Mouse (Mus musculus) splenic B cell, adult 2 months (primary cell): ENCODE measurements around the gene Gm28308.

Experiments
- DNase-seq: peaks from one replicate; pipeline ENCODE4 v3.0.0-alpha.2; 2011; ENCODE audit warnings: low read depth, low spot score
- H3K27me3 ChIP-seq: 2 replicates; pipeline ENCODE4 v1.6.1; 2012; ENCODE audit warnings: mild to moderate bottlenecking, low read length, moderate library complexity, mixed read lengths; ENCODE audit not compliant: control insufficient read depth, poor library complexity, insufficient read depth, severe bottlenecking
- H3K36me3 ChIP-seq: 2 replicates; pipeline ENCODE4 v1.6.1; 2012; ENCODE audit warnings: mild to moderate bottlenecking, low read length, moderate library complexity, mixed read lengths; ENCODE audit not compliant: control insufficient read depth, poor library complexity, insufficient read depth, severe bottlenecking

Gm28308 gene

GRCm38 (mm10) chr6:52171331-52171730 lies 41.8 kb downstream of the Gm28308 start:
- no peak for DNase-seq
- Histone ChIP-seq H3K27me3 (no peaks in the 10 kb centered on the region), H3K36me3 (no peaks in the 10 kb centered on the region)

GRCm38 (mm10) chr6:52170898-52171223 lies 42.3 kb downstream of the Gm28308 start:
- no peaks in the 10 kb centered on the region for H3K27me3 ChIP-seq
- H3K36me3 ChIP-seq = no peaks in the 10 kb centered on the region
- no peak for DNase-seq

- no peaks in the 10 kb centered on the region for H3K27me3 ChIP-seq
- no peak for DNase-seq
- no peaks in the 10 kb centered on the region for H3K36me3 ChIP-seq
Observed at GRCm38 (mm10) chr6:52170166-52170897, 42.8 kb downstream of the Gm28308 start.

- no peak for DNase-seq
- Histone ChIP-seq H3K36me3 (no peaks in the 10 kb centered on the region), H3K27me3 (no peaks in the 10 kb centered on the region)
Observed at GRCm38 (mm10) chr6:52169499-52170165, 43.5 kb downstream of the Gm28308 start.

- Histone ChIP-seq H3K27me3 (no peaks in the 10 kb centered on the region), H3K36me3 (no peaks in the 10 kb centered on the region)
- DNase-seq = no peak
Observed at GRCm38 (mm10) chr6:52168191-52169055, 44.7 kb downstream of the Gm28308 start.

GRCm38 (mm10) chr6:52167736-52168161 lies 45.4 kb downstream of the Gm28308 start:
- Histone ChIP-seq H3K27me3 (no peaks in the 10 kb centered on the region), H3K36me3 (no peaks in the 10 kb centered on the region)
- DNase-seq = no peak

GRCm38 (mm10) chr6:52167176-52167575 lies 46.0 kb downstream of the Gm28308 start:
- no peaks in the 10 kb centered on the region for H3K27me3 ChIP-seq
- H3K36me3 ChIP-seq = no peaks in the 10 kb centered on the region
- DNase-seq = no peak

GRCm38 (mm10) chr6:52166431-52167077 lies 46.6 kb downstream of the Gm28308 start:
- Histone ChIP-seq H3K27me3 (no peaks in the 10 kb centered on the region), H3K36me3 (no peaks in the 10 kb centered on the region)
- no peak for DNase-seq

GRCm38 (mm10) chr6:52165441-52166370 lies 47.4 kb downstream of the Gm28308 start:
- Histone ChIP-seq H3K27me3 (peaks cover 4% of the 10 kb centered on the region), H3K36me3 (no peaks in the 10 kb centered on the region)
- DNase-seq = no peak

GRCm38 (mm10) chr6:52164626-52165440 lies 48.3 kb downstream of the Gm28308 start, which contains the start of gene Hoxa2:
Gene Hoxa2 (minus strand): TSS chr6:52164831.
- Histone ChIP-seq H3K27me3 (peaks cover 4% of the 10 kb centered on the region), H3K36me3 (no peaks in the 10 kb centered on the region)
- no peak for DNase-seq

- DNase-seq = no peak
Observed at GRCm38 (mm10) chr6:52164051-52164625, 49.0 kb downstream of the Gm28308 start.

GRCm38 (mm10) chr6:52163366-52164031 lies 49.6 kb downstream of the Gm28308 start:
- Histone ChIP-seq H3K27me3 (peaks cover 8% of the 10 kb centered on the region), H3K36me3 (no peaks in the 10 kb centered on the region)
- DNase-seq = no peak

More at GRCm38 (mm10) chr6:52164051-52164625, 49.0 kb downstream of the Gm28308 start:
- Histone ChIP-seq H3K36me3 (no peaks in the 10 kb centered on the region), H3K27me3 (peaks cover 6% of the 10 kb centered on the region)
